In genomic region chr13:108856776-108857435, GRCm38 (mm10) we compare ENCODE assay signal across 11 mouse cellular contexts.
DNase-seq lines count a peak whose midpoint lies in the region; ATAC-seq lines count a peak whose summit lies in the region.
"Had no signal": no experiment of that assay in that cellular context is flagged by ENCODE, and none has a peak within 500 bp of the region (broad histone marks: within the 10 kb centered on the region; RNA-seq: fewer than 3 reads in every experiment).

No protein-coding gene starts in this region.

- no peak overlapping the region for H3K9ac ChIP-seq in hindbrain, embryonic 14.5 days
- H3K9ac ChIP-seq: forebrain, embryonic 15.5 days; lung, embryonic 14.5 days had no signal

- peak; percentile 57; the same call in 1 of the 2 replicates for ATAC-seq in granulocyte monocyte progenitor cell, adult 5-6 weeks (replicated peaks; ENCODE audit: poor library complexity, severe bottlenecking)
- ATAC-seq in hindbrain, embryonic 14.5 days (ENCODE audit: low FRiP score) = no peak
- ATAC-seq: forebrain, embryonic 15.5 days; hindbrain, embryonic 16.5 days had no signal

- WGBS in large intestine, adult 2 months = 29% methylated on average over 6 of the region's 6 CpGs
- WGBS in hindbrain, embryonic 14.5 days = 84% methylated on average over 6 of the region's 6 CpGs

- H3K4me1 ChIP-seq in hindbrain, embryonic 14.5 days (replicated peaks; ENCODE audit: control insufficient read depth, insufficient read depth, low read length) = no peaks in the 10 kb centered on the region
- H3K4me1 ChIP-seq: forebrain, embryonic 15.5 days had no signal

- H3K36me3 ChIP-seq in hindbrain, embryonic 14.5 days (replicated peaks; ENCODE audit: control insufficient read depth, insufficient read depth) = no peaks in the 10 kb centered on the region
- H3K36me3 ChIP-seq: forebrain, embryonic 15.5 days had no signal

- no peak overlapping the region for H3K27ac ChIP-seq in hindbrain, embryonic 14.5 days
- H3K27ac ChIP-seq: forebrain, embryonic 15.5 days; left cerebral cortex, adult 2 months had no signal

- no peak overlapping the region for H3K4me2 ChIP-seq in hindbrain, embryonic 14.5 days (replicated peaks)
- H3K4me2 ChIP-seq: forebrain, embryonic 15.5 days; lung, embryonic 14.5 days had no signal

- no peak overlapping the region for H3K4me3 ChIP-seq in hindbrain, embryonic 14.5 days (replicated peaks; ENCODE audit: low read length)
- H3K4me3 ChIP-seq: forebrain, embryonic 15.5 days; left cerebral cortex, adult 2 months had no signal

- no peaks in the 10 kb centered on the region for H3K9me3 ChIP-seq in hindbrain, embryonic 14.5 days (ENCODE audit: control insufficient read depth, low read length)
- H3K9me3 ChIP-seq: forebrain, embryonic 15.5 days had no signal

- no peaks in the 10 kb centered on the region for H3K27me3 ChIP-seq in hindbrain, embryonic 14.5 days (ENCODE audit: control insufficient read depth, insufficient read depth, low read length)
- H3K27me3 ChIP-seq: forebrain, embryonic 15.5 days had no signal

- DNase-seq in thymus, postnatal 4 days = peak; percentile 22
- no peak for DNase-seq in thymus, adult 18-20 months
- DNase-seq in large intestine, adult 2 months (ENCODE audit: low read depth, low spot score) = peak; percentile 6
- no peak for DNase-seq in spleen, postnatal 36 days (ENCODE audit: low spot score in 2 of 2)
- no peak for DNase-seq in frontal cortex, postnatal 36 days (ENCODE audit: low spot score in 2 of 2)
- no peak for DNase-seq in hindbrain, embryonic 14.5 days (ENCODE audit: low spot score)
- DNase-seq: lung, embryonic 14.5 days had no signal

Comparison
In these comparisons a context has a peak if more than half of its experiments do, and no peak if none do; other contexts are left out.
1. DNase-seq: peak in thymus, postnatal 4 days (single experiment) and large intestine, adult 2 months (single experiment); none in thymus, adult 18-20 months (0 of 2), spleen, postnatal 36 days (0 of 2), frontal cortex, postnatal 36 days (0 of 2) and hindbrain, embryonic 14.5 days (single experiment).